Mouse (Mus musculus) intestine, postnatal 0 days (tissue): ENCODE data around the gene Crnkl1. TPM values are rescaled to one million over a fixed set of nuclear protein-coding genes. Genes with fewer than 3 reads are reported as not detected.
A peak's percentile ranks its signal among the peaks of the same experiment; 100 is the strongest.

Experiments used
- ATAC-seq: fragments of 200-750 bp; cut with Nextera tagmentation; 2 replicates; pipeline ENCODE4 v1.8.0; 2017; ENCODE audit warnings: mild to moderate bottlenecking, moderate TSS enrichment, moderate library complexity
- H3K27ac ChIP-seq: fragments of 300-500 bp; sonication (generic); 2 replicates; pipeline ENCODE4 v1.5.1; 2014; ENCODE audit warnings: mild to moderate bottlenecking, low read depth, low read length, moderate library complexity
- H3K27me3 ChIP-seq: fragments of 300-500 bp; sonication (generic); replicated peaks from 2 replicates; pipeline ENCODE4 v1.6.1; 2014; ENCODE audit warnings: low read length, mixed read lengths; ENCODE audit not compliant: control insufficient read depth, insufficient read depth
- H3K36me3 ChIP-seq: fragments of 300-500 bp; sonication (generic); 2 replicates; pipeline ENCODE4 v1.6.1; 2014; ENCODE audit warnings: mild to moderate bottlenecking, moderate library complexity; ENCODE audit not compliant: control insufficient read depth, insufficient read depth
- H3K4me1 ChIP-seq: fragments of 300-500 bp; sonication (generic); replicated peaks from 2 replicates; pipeline ENCODE4 v1.6.1; 2014; ENCODE audit warnings: antibody characterized with exemption, low read length, mixed read lengths; ENCODE audit not compliant: control insufficient read depth, insufficient read depth
- H3K4me2 ChIP-seq: fragments of 300-500 bp; sonication (generic); replicated peaks from 2 replicates; pipeline ENCODE4 v1.6.1; 2014; ENCODE audit warnings: low read depth, mild to moderate bottlenecking, moderate library complexity
- H3K4me3 ChIP-seq: fragments of 300-500 bp; sonication (generic); 2 replicates; pipeline ENCODE4 v1.5.1; 2014; ENCODE audit warnings: low read depth, low read length
- H3K9ac ChIP-seq: fragments of 300-500 bp; sonication (generic); 2 replicates; pipeline ENCODE4 v1.6.1; 2014; ENCODE audit warnings: mild to moderate bottlenecking, low read depth, low read length
- H3K9me3 ChIP-seq: fragments of 300-500 bp; sonication (generic); 2 replicates; pipeline ENCODE4 v1.6.1; 2016; ENCODE audit warnings: mixed run types; ENCODE audit not compliant: control insufficient read depth
- CTCF ChIP-seq: sonication (generic); IDR thresholded peaks from 2 replicates; pipeline ENCODE4 v1.5.1; 2016; ENCODE audit warnings: low read depth, mild to moderate bottlenecking, control low read depth, antibody characterized with exemption, moderate library complexity
- WGBS: fragments of 180-500 bp; shearing (Covaris S2); extraction: QIAGEN DNeasy Blood & Tissue Kit; methylation state at CpG from one replicate; pipeline ENCODE4 v1.1.7; 2014; 5-methylcytosine and 5-hydroxymethylcytosine counted together
- polyA plus RNA-seq: library from polyadenylated mRNA; unstranded; fragments of >200 nt; fragmentation: Nextera tagmentation; extraction: Ambion mirVana; gene quantifications from 2 replicates; pipeline ENCODE4 v1.2.1, GENCODE M21; 2015

Gene Crnkl1
- polyA plus RNA-seq, 1 experiment from 2014 or later = 12.6 TPM

DNA sequence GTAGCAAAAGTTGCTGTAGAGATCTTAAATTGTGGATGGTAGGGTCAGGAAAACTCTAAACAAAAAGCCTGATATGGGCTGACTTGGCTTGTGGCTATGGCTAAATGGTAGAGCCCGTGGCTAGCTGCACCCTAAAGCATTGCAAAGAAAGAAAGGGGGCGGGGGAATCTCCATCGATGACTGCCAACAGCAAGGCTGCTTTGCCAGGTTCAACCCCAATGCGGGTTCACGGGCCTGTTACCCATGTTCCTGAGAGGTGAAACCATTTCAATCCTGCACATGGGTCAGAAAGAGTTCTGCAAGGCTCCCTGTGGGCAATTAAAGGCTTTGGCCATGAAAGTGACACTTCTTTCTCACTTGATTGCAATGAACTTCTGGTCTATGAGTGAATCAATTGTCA lies 52.9 kb downstream of the Crnkl1 start:
- Histone ChIP-seq H3K9me3 (no peaks in the 10 kb centered on the region), H3K4me2 (no peak overlapping the region), H3K9ac (no peak overlapping the region), H3K27me3 (no peaks in the 10 kb centered on the region), H3K4me3 (no peak overlapping the region), H3K36me3 (peaks cover 72% of the 10 kb centered on the region), H3K27ac (no peak overlapping the region), H3K4me1 (no peaks in the 10 kb centered on the region; the same call in 1 of the 2 replicates)
- TF ChIP-seq CTCF = no peak
- 91% methylated on average over 5 of the region's 5 CpGs for WGBS
- ATAC-seq = no peak

GRCm38 (mm10) chr2:145880887-145881747 lies 53.7 kb downstream of the Crnkl1 start:
- TF ChIP-seq CTCF = no peak
- WGBS = 72% methylated on average over 11 of the region's 11 CpGs

GRCm38 (mm10) chr2:145877191-145877590 lies 57.6 kb downstream of the Crnkl1 start:
- Histone ChIP-seq H3K27ac (no peak overlapping the region), H3K9me3 (no peaks in the 10 kb centered on the region), H3K9ac (no peak overlapping the region), H3K27me3 (no peaks in the 10 kb centered on the region), H3K4me3 (no peak overlapping the region), H3K4me2 (no peak overlapping the region), H3K4me1 (0 out of 2 replicates have a peak, but pooled peaks cover 4% of the 10 kb centered on the region), H3K36me3 (peaks cover 49% of the 10 kb centered on the region)
- no peak for TF ChIP-seq CTCF
- WGBS = 97% methylated on average over 3 of the region's 3 CpGs
- no peak for ATAC-seq

More at GRCm38 (mm10) chr2:145880887-145881747, 53.7 kb downstream of the Crnkl1 start:
- Histone ChIP-seq H3K36me3 (peaks cover 75% of the 10 kb centered on the region), H3K4me3 (no peak overlapping the region), H3K4me1 (no peaks in the 10 kb centered on the region; the same call in 1 of the 2 replicates), H3K4me2 (no peak overlapping the region), H3K27ac (peak overlapping the region; percentile 17; the same call in 1 of the 2 replicates), H3K9ac (no peak overlapping the region), H3K9me3 (no peaks in the 10 kb centered on the region), H3K27me3 (no peaks in the 10 kb centered on the region)
- no peak for ATAC-seq

- H3K4me2 ChIP-seq = no peak overlapping the region
- no peak overlapping the region for H3K9ac ChIP-seq
- 45% methylated on average over 3 of the region's 3 CpGs for WGBS
- H3K27me3 ChIP-seq = no peaks in the 10 kb centered on the region
- no peak for ATAC-seq
- H3K4me1 ChIP-seq = 0 out of 2 replicates have a peak, but pooled peaks cover 4% of the 10 kb centered on the region
- no peak for TF ChIP-seq CTCF
- H3K27ac ChIP-seq = no peak overlapping the region
- H3K9me3 ChIP-seq = no peaks in the 10 kb centered on the region
- H3K4me3 ChIP-seq = no peak overlapping the region
- H3K36me3 ChIP-seq = peaks cover 41% of the 10 kb centered on the region
These were observed 59.8 kb downstream of the Crnkl1 start for GRCm38 (mm10) chr2:145874879-145875482.

- no peak overlapping the region for H3K4me3 ChIP-seq
- H3K27me3 ChIP-seq = no peaks in the 10 kb centered on the region
- no peak for TF ChIP-seq CTCF
- H3K36me3 ChIP-seq = peaks cover 35% of the 10 kb centered on the region
- no peak overlapping the region for H3K9ac ChIP-seq
- no peak overlapping the region for H3K4me2 ChIP-seq
- no peak for ATAC-seq
- no peaks in the 10 kb centered on the region for H3K9me3 ChIP-seq
- WGBS = 56% methylated on average over 1 of the region's 1 CpGs
- H3K4me1 ChIP-seq = 0 out of 2 replicates have a peak, but pooled peaks cover 4% of the 10 kb centered on the region
- H3K27ac ChIP-seq = no peak overlapping the region
These were observed 60.9 kb downstream of the Crnkl1 start for GRCm38 (mm10) chr2:145873953-145874352.

DNA sequence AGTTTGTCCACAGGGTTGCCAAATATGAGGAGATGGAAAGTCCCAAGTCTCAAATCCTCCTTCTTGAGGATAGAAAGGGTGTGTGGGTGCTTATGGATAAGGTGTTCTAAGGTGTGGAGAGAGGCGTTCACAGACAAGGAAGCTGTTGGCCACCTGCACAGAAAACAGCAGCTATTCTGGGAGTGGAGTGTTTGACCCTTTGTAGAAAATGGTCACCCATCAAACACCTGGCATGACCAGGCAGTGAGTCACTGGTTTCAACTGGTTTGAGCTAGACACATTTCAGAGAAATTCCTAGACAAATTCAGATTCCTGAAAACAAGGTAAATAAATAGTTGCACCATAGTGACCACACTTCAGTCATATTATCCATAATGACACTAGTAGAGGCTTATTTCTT lies 62.7 kb downstream of the Crnkl1 start:
- no peaks in the 10 kb centered on the region for H3K9me3 ChIP-seq
- no peak overlapping the region for H3K9ac ChIP-seq
- 45% methylated on average over 1 of the region's 1 CpGs for WGBS
- no peak overlapping the region for H3K4me2 ChIP-seq
- 0 out of 2 replicates have a peak, but pooled peaks cover 4% of the 10 kb centered on the region for H3K4me1 ChIP-seq
- no peak for TF ChIP-seq CTCF
- ATAC-seq = peak; percentile 60
- H3K27ac ChIP-seq = no peak overlapping the region
- H3K36me3 ChIP-seq = peaks cover 22% of the 10 kb centered on the region
- no peaks in the 10 kb centered on the region for H3K27me3 ChIP-seq
- H3K4me3 ChIP-seq = no peak overlapping the region
